Comparison of ENCODE assay signal across 11 mouse cellular contexts in the genomic region with DNA sequence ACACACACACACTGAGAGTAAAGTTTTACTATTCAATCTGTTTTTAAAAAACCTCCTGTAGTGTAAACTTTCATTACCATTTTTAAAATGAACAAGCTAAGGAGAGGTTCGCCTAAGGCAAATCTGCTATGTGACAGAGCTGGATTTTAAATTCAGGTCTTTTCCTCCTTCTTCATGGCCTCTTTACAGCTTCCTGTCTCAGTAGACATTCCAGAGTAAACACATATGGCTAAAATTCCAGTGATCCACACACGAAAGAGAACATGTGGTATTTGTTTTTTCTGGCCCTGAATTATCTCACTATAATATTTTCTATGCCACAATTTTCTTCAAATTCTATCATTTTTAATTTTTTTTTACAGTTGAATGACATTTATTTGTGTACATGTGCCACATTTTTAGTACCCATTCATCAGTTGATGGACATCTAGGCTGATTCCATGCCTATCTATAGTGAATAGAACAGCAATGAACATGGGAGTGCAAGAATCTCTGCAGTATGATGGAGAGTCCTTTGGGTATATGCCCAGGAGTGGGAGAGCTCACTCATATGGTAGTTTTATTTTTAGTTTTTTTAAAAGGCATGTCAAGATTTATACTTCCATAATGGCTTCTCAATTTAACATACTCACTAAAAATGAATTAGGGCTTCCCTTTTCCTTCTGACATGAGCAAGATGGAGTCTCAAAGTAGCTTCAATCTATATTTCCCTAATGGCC.
"Had no signal": no experiment of that assay in that cellular context is flagged by ENCODE, and none has a peak within 500 bp of the region (broad histone marks: within the 10 kb centered on the region; RNA-seq: fewer than 3 reads in every experiment).

No protein-coding gene starts in this region.

- H3K27ac ChIP-seq: layer of hippocampus, adult 2 months; liver, embryonic 12.5 days; lung, embryonic 15.5 days; midbrain, embryonic 13.5 days; stomach, embryonic 15.5 days had no signal

- DNase-seq: kidney, adult 8-10 months; kidney, postnatal 36 days; lung, postnatal 14 days; right cerebral cortex, postnatal 14 days; thymus, postnatal 4 days had no signal

- H3K9me3 ChIP-seq: limb, embryonic 15.5 days; liver, embryonic 12.5 days; lung, embryonic 15.5 days; midbrain, embryonic 13.5 days; stomach, embryonic 15.5 days had no signal

- H3K27me3 ChIP-seq: limb, embryonic 15.5 days; liver, embryonic 12.5 days; lung, embryonic 15.5 days; midbrain, embryonic 13.5 days; stomach, embryonic 15.5 days had no signal

- H3K36me3 ChIP-seq: limb, embryonic 15.5 days; liver, embryonic 12.5 days; lung, embryonic 15.5 days; midbrain, embryonic 13.5 days; stomach, embryonic 15.5 days had no signal

- H3K9ac ChIP-seq: limb, embryonic 15.5 days; liver, embryonic 12.5 days; lung, embryonic 15.5 days; midbrain, embryonic 13.5 days; stomach, embryonic 15.5 days had no signal

- H3K4me2 ChIP-seq: limb, embryonic 15.5 days; liver, embryonic 12.5 days; lung, embryonic 15.5 days; midbrain, embryonic 13.5 days; stomach, embryonic 15.5 days had no signal

- H3K4me1 ChIP-seq: limb, embryonic 15.5 days; liver, embryonic 12.5 days; lung, embryonic 15.5 days; midbrain, embryonic 13.5 days; stomach, embryonic 15.5 days had no signal

- ATAC-seq: liver, embryonic 12.5 days; midbrain, embryonic 13.5 days had no signal

- H3K4me3 ChIP-seq: layer of hippocampus, adult 2 months; limb, embryonic 15.5 days; liver, embryonic 12.5 days; lung, embryonic 15.5 days; midbrain, embryonic 13.5 days; stomach, embryonic 15.5 days had no signal
